Mouse (Mus musculus) hindbrain, embryonic 16.5 days (tissue): ENCODE results near the gene Rps29. TPM values are rescaled to one million over a fixed set of nuclear protein-coding genes. Genes with fewer than 3 reads are reported as not detected.

Experiments used
- ATAC-seq: fragments of 200-750 bp; cut with Nextera tagmentation; 2 replicates; pipeline ENCODE4 v1.8.0; 2017; ENCODE audit warnings: moderate TSS enrichment, moderate library complexity
- H3K27ac ChIP-seq: fragments of 300-500 bp; sonication (generic); 2 replicates; pipeline ENCODE4 v1.5.1; 2014; ENCODE audit warnings: low read depth, mild to moderate bottlenecking, control low read depth, low read length, moderate library complexity
- H3K27me3 ChIP-seq: fragments of 300-500 bp; sonication (generic); replicated peaks from 2 replicates; pipeline ENCODE4 v1.6.1; 2014; ENCODE audit warnings: low read length; ENCODE audit not compliant: control insufficient read depth, insufficient read depth
- H3K36me3 ChIP-seq: fragments of 300-500 bp; sonication (generic); 2 replicates; pipeline ENCODE4 v1.6.1; 2014; ENCODE audit warnings: mild to moderate bottlenecking, low read length, moderate library complexity, mixed read lengths; ENCODE audit not compliant: control insufficient read depth, insufficient read depth
- H3K4me1 ChIP-seq: fragments of 300-500 bp; sonication (generic); 2 replicates; pipeline ENCODE4 v1.6.1; 2014; ENCODE audit warnings: low read depth, low read length; ENCODE audit not compliant: control insufficient read depth, insufficient read depth
- H3K4me2 ChIP-seq: fragments of 300-500 bp; sonication (generic); 2 replicates; pipeline ENCODE4 v1.6.1; 2014; ENCODE audit warnings: mild to moderate bottlenecking, low read length, control low read depth, moderate library complexity
- H3K4me3 ChIP-seq: fragments of 300-500 bp; sonication (generic); 2 replicates; pipeline ENCODE4 v1.5.1; 2014; ENCODE audit warnings: mild to moderate bottlenecking, low read length, control low read depth, moderate library complexity
- H3K9ac ChIP-seq: fragments of 300-500 bp; sonication (generic); 2 replicates; pipeline ENCODE4 v1.6.1; 2014; ENCODE audit warnings: low read depth, mild to moderate bottlenecking, control low read depth, low read length, moderate library complexity
- H3K9me3 ChIP-seq: fragments of 300-500 bp; sonication (generic); 2 replicates; pipeline ENCODE4 v1.6.1; 2014; ENCODE audit warnings: mild to moderate bottlenecking, low read length, moderate library complexity; ENCODE audit not compliant: control insufficient read depth
- WGBS: fragments of 180-500 bp; shearing (Covaris S2); extraction: QIAGEN DNeasy Blood & Tissue Kit; methylation state at CpG from one replicate; pipeline ENCODE4 v1.1.7; 2014; 5-methylcytosine and 5-hydroxymethylcytosine counted together
- polyA plus RNA-seq: library from polyadenylated mRNA; unstranded; fragments of >200 nt; fragmentation: Nextera tagmentation; extraction: Ambion mirVana; gene quantifications from 2 replicates; pipeline ENCODE4 v1.2.1, GENCODE M21; 2015

Rps29 gene
- polyA plus RNA-seq, 1 experiment from 2014 or later = 877 TPM

DNA sequence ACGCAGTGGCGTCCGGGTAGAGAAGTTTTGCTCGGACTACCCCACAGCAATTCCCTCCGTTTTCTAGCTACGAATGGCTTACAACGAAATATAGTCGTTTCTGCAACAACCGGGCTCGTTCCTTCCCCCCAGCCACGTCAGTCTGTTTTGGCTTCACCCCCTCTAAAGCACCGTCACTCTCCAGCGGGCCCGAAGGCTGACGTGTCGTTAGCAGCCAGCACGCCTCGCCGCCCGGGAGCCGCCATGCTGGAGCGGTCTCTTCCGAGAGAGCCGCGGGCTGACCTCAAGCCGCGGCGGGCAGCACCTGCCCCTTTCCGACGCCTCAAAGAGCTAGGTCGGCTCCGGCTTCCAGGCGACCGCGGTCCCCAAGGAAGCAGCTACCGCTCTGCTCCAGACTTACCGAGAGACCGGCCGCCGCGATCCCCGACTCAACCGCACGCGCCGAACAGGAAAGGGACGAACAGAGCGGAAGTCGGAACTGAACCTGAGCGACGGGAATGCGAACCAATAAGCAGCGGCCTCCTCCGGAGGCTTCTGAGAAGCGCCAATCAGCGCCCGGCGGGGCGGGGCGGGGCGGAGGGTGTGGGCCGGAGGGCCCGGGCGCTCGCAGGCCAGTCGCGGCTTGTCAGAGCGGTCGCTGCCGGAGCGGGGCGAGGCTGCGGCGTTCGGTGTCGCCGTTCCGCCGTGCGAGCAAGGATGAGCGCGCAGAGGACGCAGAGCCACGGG, 24.8 kb upstream of the Rps29 start, which contains the start of the genes Rpl36al and Mgat2:
Gene Rpl36al, minus strand, starts transcription at position 501 of the 726 bp plus-strand sequence.
Gene Mgat2, plus strand, starts transcription at position 575 of the 726 bp plus-strand sequence.
- Histone ChIP-seq H3K9me3 (no peaks in the 10 kb centered on the region), H3K4me2 (peak within 1 kb of the TSS; percentile 95), H3K27ac (peak within 1 kb of the TSS; percentile 95), H3K4me3 (peak within 1 kb of the TSS; percentile 95), H3K4me1 (peaks cover 24% of the 10 kb centered on the region), H3K36me3 (peaks cover 3% of the 10 kb centered on the region; the same call in 1 of the 2 replicates), H3K9ac (peak within 1 kb of the TSS; percentile 78), H3K27me3 (no peaks in the 10 kb centered on the region)
- WGBS = under 1% methylated on average over 79 of the region's 84 CpGs
- ATAC-seq = peak; percentile 99

DNA sequence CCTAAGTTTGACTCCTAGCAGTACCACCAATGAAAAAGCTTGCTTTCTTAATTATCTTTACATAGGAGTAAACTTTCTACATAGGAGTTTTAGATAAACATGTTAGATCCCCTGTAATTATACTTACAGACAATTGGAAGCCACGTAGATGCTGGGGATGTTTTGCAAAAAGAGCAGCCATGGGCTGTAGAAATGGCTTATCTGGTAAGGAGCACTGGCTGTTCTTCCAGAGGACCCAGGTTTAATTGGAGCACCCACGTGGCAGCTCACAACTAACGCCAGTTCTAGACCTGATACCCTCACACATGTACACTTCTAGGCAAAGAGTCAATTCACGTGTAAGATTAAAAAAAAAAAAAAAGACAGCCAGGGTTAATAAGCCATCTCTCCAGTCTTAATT, 22.8 kb upstream of the Rps29 start:
- Histone ChIP-seq H3K27ac (no peak overlapping the region), H3K27me3 (no peaks in the 10 kb centered on the region), H3K4me1 (peaks cover 17% of the 10 kb centered on the region), H3K9ac (no peak overlapping the region), H3K4me2 (no peak overlapping the region), H3K9me3 (no peaks in the 10 kb centered on the region), H3K36me3 (no peaks in the 10 kb centered on the region), H3K4me3 (no peak overlapping the region)
- ATAC-seq = no peak
- WGBS = 92% methylated on average over 4 of the region's 4 CpGs

DNA sequence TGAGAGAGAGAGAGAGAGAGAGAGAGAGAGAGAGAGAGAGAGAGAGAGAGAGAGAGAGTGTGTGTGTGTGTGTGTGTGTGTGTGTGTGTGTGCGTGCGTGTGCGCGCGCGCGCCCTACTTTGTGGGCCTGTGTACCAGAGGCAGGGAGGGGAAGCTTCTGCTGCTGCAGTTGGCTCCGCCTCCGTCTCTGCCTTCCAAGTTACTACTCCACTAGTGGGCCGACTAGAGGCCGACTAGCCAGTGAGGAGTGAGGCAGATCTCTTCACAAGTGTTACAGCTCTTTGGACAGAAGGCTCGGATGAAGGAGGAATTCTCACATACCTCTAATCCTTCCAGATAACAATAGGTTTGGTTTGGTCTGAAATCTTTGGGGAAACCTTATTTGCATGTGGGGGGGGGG, 20.4 kb upstream of the Rps29 start:
- Histone ChIP-seq H3K4me2 (no peak overlapping the region), H3K4me3 (no peak overlapping the region), H3K36me3 (no peaks in the 10 kb centered on the region), H3K4me1 (peaks cover 5% of the 10 kb centered on the region), H3K27ac (no peak overlapping the region), H3K27me3 (no peaks in the 10 kb centered on the region), H3K9ac (no peak overlapping the region), H3K9me3 (no peaks in the 10 kb centered on the region)
- no peak for ATAC-seq
- WGBS = 66% methylated on average over 12 of the region's 12 CpGs

DNA sequence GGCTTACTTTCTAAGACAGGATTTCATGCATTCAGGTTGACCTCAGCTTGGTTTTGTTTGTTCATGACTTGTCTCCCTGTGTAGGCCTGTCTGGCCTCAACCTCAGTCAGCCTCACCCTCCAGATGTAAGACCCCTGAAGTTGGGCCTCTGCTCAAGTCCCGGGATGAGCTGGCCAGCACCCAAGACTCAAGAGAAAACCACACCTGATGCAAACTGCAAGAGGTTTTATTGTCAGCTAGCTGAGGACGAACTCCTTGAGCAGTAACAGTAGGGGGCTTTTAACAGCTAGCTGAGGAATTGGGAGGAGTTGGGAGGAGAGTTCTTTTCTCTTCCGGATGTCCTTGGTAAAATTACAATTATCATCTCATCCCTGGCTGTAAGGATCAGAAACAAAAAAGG, 18.5 kb upstream of the Rps29 start:
- H3K4me1 ChIP-seq = no peaks in the 10 kb centered on the region; the same call in 1 of the 2 replicates
- 79% methylated on average over 3 of the region's 3 CpGs for WGBS

DNA sequence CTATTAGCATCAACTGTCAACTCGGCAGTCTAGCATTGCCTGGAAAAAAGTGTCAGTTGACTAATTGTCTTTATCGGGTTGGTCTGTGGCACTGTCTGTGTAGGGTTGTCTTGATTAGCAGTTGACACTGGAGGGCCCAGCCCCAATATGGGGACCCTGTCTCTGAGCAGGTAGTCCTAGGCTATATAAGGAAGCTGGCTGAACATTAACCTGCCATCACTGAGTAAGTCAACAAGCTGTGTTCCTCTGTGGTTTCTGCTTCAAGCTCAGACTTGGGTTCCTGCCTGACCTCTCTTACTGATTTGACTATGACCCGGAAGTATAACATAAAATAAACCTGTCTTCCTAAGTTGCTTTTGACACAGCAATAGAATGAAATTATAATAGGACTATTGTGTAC, 17.0 kb upstream of the Rps29 start:
- no peaks in the 10 kb centered on the region for H3K27me3 ChIP-seq
- no peak overlapping the region for H3K4me2 ChIP-seq
- no peaks in the 10 kb centered on the region for H3K9me3 ChIP-seq
- no peaks in the 10 kb centered on the region for H3K36me3 ChIP-seq
- no peak overlapping the region for H3K9ac ChIP-seq
- WGBS = 97% methylated on average over 3 of the region's 3 CpGs
- no peak for ATAC-seq
- no peak overlapping the region for H3K27ac ChIP-seq
- no peaks in the 10 kb centered on the region for H3K4me1 ChIP-seq
- no peak overlapping the region for H3K4me3 ChIP-seq

More for the DNA sequence above, 18.5 kb upstream of the Rps29 start:
- no peak overlapping the region for H3K4me2 ChIP-seq
- H3K27ac ChIP-seq = no peak overlapping the region
- no peak overlapping the region for H3K4me3 ChIP-seq
- H3K9ac ChIP-seq = no peak overlapping the region
- H3K36me3 ChIP-seq = no peaks in the 10 kb centered on the region
- no peaks in the 10 kb centered on the region for H3K27me3 ChIP-seq
- no peaks in the 10 kb centered on the region for H3K9me3 ChIP-seq
- no peak for ATAC-seq

DNA sequence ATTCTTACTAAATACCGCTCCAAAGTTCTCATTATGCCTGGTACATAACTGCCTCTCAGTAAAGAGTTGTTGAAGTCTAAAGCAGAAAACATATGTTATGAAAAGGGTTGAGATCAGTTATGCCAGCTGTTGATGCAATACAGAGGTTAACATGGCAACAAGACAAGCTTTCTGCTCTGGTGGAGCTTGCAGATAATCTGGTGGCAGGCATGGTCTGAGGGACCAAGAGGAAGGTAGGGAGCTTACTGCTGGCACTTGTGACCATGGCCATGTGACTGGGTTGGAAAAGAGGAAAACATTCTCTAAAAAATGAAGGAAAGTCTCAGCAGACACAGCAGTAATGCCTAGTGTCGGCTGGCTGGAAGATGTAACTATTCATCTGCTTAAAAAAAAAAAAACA, 12.3 kb upstream of the Rps29 start:
- Histone ChIP-seq H3K4me3 (no peak overlapping the region), H3K9ac (no peak overlapping the region), H3K9me3 (no peaks in the 10 kb centered on the region), H3K4me1 (peaks cover 8% of the 10 kb centered on the region), H3K36me3 (no peaks in the 10 kb centered on the region), H3K4me2 (no peak overlapping the region), H3K27ac (no peak overlapping the region), H3K27me3 (no peaks in the 10 kb centered on the region)
- 94% methylated on average over 2 of the region's 2 CpGs for WGBS
- ATAC-seq = no peak

DNA sequence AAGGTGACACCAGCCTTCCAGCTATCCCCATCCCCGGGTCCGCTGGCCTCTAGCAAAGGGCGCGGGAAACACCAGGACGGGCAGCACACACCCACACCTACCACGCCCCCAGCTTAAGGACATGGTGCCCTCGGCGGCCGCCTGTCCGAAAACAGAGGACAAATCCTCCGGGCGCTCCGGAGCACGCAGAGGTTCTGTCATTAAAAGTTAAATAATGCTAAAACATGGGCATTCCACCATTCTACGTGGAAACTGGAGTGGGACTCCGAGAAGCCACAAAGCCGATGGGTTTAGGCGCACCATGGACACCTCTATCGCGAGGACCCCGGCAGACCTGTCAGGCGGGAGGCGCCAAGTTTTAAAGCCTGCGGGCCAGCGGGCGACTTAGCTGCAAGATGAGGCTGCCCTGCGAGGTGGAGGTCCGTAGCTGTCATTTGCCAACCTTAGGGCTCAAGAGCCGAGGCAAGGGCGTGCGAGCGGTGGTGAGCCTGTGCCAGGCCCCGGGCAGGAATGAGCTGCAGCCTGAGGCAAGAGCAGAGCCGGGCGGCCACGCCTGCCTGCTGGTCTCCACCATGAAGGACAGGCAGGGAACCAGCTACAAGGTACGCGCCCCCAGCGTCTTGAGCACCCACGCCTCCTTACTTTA, 9.6 kb upstream of the Rps29 start, which contains the start of gene Lrr1:
Gene Lrr1, plus strand, starts transcription at position 354 of the 646 bp plus-strand sequence.
- no peaks in the 10 kb centered on the region for H3K36me3 ChIP-seq
- H3K27ac ChIP-seq = peak within 1 kb of the TSS; percentile 69
- under 1% methylated on average over 40 of the region's 40 CpGs for WGBS
- no peaks in the 10 kb centered on the region for H3K27me3 ChIP-seq
- peak within 1 kb of the TSS; percentile 74 for H3K9ac ChIP-seq
- ATAC-seq = peak; percentile 97
- peaks cover 8% of the 10 kb centered on the region for H3K4me1 ChIP-seq
- H3K9me3 ChIP-seq = no peaks in the 10 kb centered on the region
- H3K4me3 ChIP-seq = peak within 1 kb of the TSS; percentile 77
- peak within 1 kb of the TSS; percentile 95 for H3K4me2 ChIP-seq

DNA sequence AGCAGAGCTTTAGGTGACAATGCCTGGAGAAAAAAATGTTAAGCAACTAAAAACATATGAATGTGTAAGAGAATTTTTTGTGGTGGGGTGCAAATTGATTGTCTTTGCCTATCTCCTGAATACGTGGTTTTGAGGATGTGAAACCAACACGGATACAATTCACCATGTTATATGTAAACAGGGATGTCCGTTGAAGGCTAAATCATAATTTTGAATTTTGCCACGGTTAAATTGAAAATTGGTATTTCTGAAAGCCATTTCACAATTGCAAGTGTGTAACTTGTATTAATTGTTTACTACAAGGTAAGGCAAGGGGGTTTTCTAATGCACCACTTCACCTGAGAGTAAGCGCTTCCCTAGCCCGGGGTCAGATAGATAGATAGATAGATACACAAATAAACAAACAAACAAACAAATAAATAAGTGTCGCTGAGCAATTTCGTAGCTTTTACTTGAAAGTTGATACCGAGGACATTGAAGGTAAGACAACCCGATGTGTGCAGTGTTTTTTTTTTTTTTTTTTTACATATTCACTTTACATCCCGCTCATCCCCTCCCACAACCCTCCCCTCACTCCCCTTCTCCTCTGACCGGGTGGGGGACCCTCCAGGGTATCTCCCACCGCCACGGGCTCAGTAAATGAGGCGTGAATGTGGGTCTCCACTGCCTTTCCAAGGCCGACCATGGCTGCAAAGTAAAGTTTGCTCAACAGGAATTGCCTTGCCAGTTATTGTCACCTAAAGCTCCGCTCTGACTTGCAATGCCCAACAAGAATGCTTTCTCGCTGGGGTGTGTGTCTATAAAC, 8.9 kb upstream of the Rps29 start:
- H3K9ac ChIP-seq = peak overlapping the region; percentile 74
- WGBS = 7% methylated on average over 18 of the region's 18 CpGs
- no peaks in the 10 kb centered on the region for H3K9me3 ChIP-seq
- peak; percentile 73 for ATAC-seq
- H3K27ac ChIP-seq = peak overlapping the region; percentile 48
- H3K4me2 ChIP-seq = peak overlapping the region; percentile 95
- H3K4me3 ChIP-seq = peak overlapping the region; percentile 77
- H3K4me1 ChIP-seq = peaks cover 8% of the 10 kb centered on the region
- H3K27me3 ChIP-seq = no peaks in the 10 kb centered on the region
- no peaks in the 10 kb centered on the region for H3K36me3 ChIP-seq
